Mouse (Mus musculus): ENCODE results near the gene Epha2.

DNA sequence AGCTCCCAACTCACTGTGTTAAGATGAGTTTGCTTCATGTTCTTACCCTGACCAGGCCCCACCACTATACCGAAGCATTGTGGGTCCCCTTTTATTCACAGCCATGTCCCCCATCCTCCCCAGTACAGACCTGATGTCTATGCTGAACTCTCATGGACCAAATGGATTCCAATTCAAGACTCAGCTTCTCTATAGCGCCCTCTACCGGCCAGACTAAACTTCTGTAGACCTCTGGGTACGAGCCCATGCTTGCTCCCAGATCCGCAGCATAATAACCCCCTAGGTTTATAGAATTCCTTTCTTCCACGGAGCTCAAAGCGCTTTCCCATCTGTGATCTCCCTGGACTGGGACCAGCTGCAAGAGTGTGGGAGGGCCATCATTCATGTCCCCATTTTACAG lies 59.8 kb downstream of the Epha2 start:
- no peak for TF ChIP-seq EP300 (optimal IDR thresholded peaks at IDR 0.05)
- TF ChIP-seq CTCF (IDR thresholded peaks at IDR 0.05; ENCODE audit: low read depth), result peak; percentile 73

Measured in stomach, postnatal 0 days (tissue).